In genomic region chr2:128149596-128149995, GRCm38 (mm10) we compare ENCODE assay signal across 28 mouse cellular contexts.
"Had no signal": no experiment of that assay in that cellular context is flagged by ENCODE, and none has a peak within 500 bp of the region (broad histone marks: within the 10 kb centered on the region; RNA-seq: fewer than 3 reads in every experiment).

No protein-coding gene starts in this region.

- H3K4me3 ChIP-seq: embryonic facial prominence, embryonic 10.5 days; embryonic facial prominence, embryonic 12.5 days; embryonic facial prominence, embryonic 13.5 days; embryonic facial prominence, embryonic 15.5 days; erythroblast, embryonic 14.5 days; forebrain, embryonic 10.5 days; forebrain, embryonic 12.5 days; forebrain, embryonic 13.5 days; forebrain, embryonic 15.5 days; gastrocnemius, adult 2 months had no signal

- H3K27me3 ChIP-seq: embryonic facial prominence, embryonic 12.5 days; embryonic facial prominence, embryonic 13.5 days; embryonic facial prominence, embryonic 15.5 days; forebrain, embryonic 12.5 days; forebrain, embryonic 13.5 days; forebrain, embryonic 15.5 days had no signal

- H3K27ac ChIP-seq: embryonic facial prominence, embryonic 10.5 days; embryonic facial prominence, embryonic 12.5 days; embryonic facial prominence, embryonic 13.5 days; embryonic facial prominence, embryonic 15.5 days; forebrain, embryonic 10.5 days; forebrain, embryonic 12.5 days; forebrain, embryonic 13.5 days; forebrain, embryonic 15.5 days; gastrocnemius, adult 2 months had no signal

- ATAC-seq: forebrain, embryonic 13.5 days; forebrain, embryonic 14.5 days; forebrain, embryonic 15.5 days; forebrain, embryonic 16.5 days; forebrain, postnatal 0 days had no signal

- DNase-seq: cerebellum, adult 18-20 months; cerebellum, adult 2 months; cerebellum, adult 8-10 months; cerebellum, adult 9-10 months; cerebellum, adult 9-11 months; cerebellum, postnatal 10 days; cerebellum, postnatal 14 days; cerebellum, postnatal 25 days; cerebellum, postnatal 36 days; embryo, embryonic 11 days; forebrain, postnatal 0 days; gastrocnemius, adult 2 months; gastrocnemius, postnatal 10 days; gastrocnemius, postnatal 14 days; gastrocnemius, postnatal 25 days; gastrocnemius, postnatal 36 days; heart, adult 11 months had no signal

- H3K4me2 ChIP-seq: embryonic facial prominence, embryonic 12.5 days; embryonic facial prominence, embryonic 13.5 days; embryonic facial prominence, embryonic 15.5 days; forebrain, embryonic 12.5 days; forebrain, embryonic 13.5 days; forebrain, embryonic 15.5 days had no signal

- H3K36me3 ChIP-seq: forebrain, embryonic 15.5 days had no signal

- H3K9me3 ChIP-seq: embryonic facial prominence, embryonic 10.5 days; embryonic facial prominence, embryonic 12.5 days; embryonic facial prominence, embryonic 13.5 days; embryonic facial prominence, embryonic 15.5 days; forebrain, embryonic 10.5 days; forebrain, embryonic 12.5 days; forebrain, embryonic 13.5 days; forebrain, embryonic 15.5 days had no signal

- H3K9ac ChIP-seq: embryonic facial prominence, embryonic 12.5 days; embryonic facial prominence, embryonic 13.5 days; embryonic facial prominence, embryonic 15.5 days; forebrain, embryonic 12.5 days; forebrain, embryonic 13.5 days; forebrain, embryonic 15.5 days; forebrain, postnatal 0 days had no signal
